Mouse (Mus musculus): ENCODE data around the gene Ndufv3.

The Ndufv3 gene

GRCm38 (mm10) chr17:31557124-31557880 is 37.4 kb downstream of the Ndufv3 start:
- DNase-seq (ENCODE audit: low read depth): no peak

GRCm38 (mm10) chr17:31557947-31558542 is 38.1 kb downstream of the Ndufv3 start:
- DNase-seq (ENCODE audit: low read depth): peak; percentile 48

GRCm38 (mm10) chr17:31559021-31559789 is 39.3 kb downstream of the Ndufv3 start:
- DNase-seq (ENCODE audit: low read depth): no peak

GRCm38 (mm10) chr17:31563632-31564014 is 43.7 kb downstream of the Ndufv3 start:
- peak; percentile 70 for DNase-seq (ENCODE audit: low read depth)

- peak; percentile 100 for DNase-seq (ENCODE audit: low read depth)
Observed at GRCm38 (mm10) chr17:31564015-31564857, 44.3 kb downstream of the Ndufv3 start, which contains the start of gene Pknox1. Gene Pknox1 (plus strand): TSS chr17:31564734.

- no peak for DNase-seq (ENCODE audit: low read depth)
Observed at GRCm38 (mm10) chr17:31564858-31565140, 44.9 kb downstream of the Ndufv3 start.

GRCm38 (mm10) chr17:31565141-31566056 is 45.5 kb downstream of the Ndufv3 start:
- DNase-seq (ENCODE audit: low read depth): peak; percentile 80

- DNase-seq (ENCODE audit: low read depth): no peak
Observed at GRCm38 (mm10) chr17:31566276-31566675, 46.4 kb downstream of the Ndufv3 start.

- DNase-seq (ENCODE audit: low read depth): no peak
Observed at GRCm38 (mm10) chr17:31569756-31570155, 49.8 kb downstream of the Ndufv3 start.

GRCm38 (mm10) chr17:31570321-31570925 is 50.5 kb downstream of the Ndufv3 start:
- peak; percentile 59 for DNase-seq (ENCODE audit: low read depth)

- no peak for DNase-seq (ENCODE audit: low read depth)
Observed at GRCm38 (mm10) chr17:31571689-31572088, 51.8 kb downstream of the Ndufv3 start.

- no peak for DNase-seq (ENCODE audit: low read depth)
Observed at GRCm38 (mm10) chr17:31574662-31575061, 54.7 kb downstream of the Ndufv3 start.

GRCm38 (mm10) chr17:31576394-31577175 is 56.7 kb downstream of the Ndufv3 start:
- no peak for DNase-seq (ENCODE audit: low read depth)

GRCm38 (mm10) chr17:31580344-31580743 is 60.4 kb downstream of the Ndufv3 start:
- no peak for DNase-seq (ENCODE audit: low read depth)
